Mouse (Mus musculus) erythroblast, adult 5-6 weeks (primary cell): ENCODE measurements around the gene Tle3. TPM values are rescaled to one million over a fixed set of nuclear protein-coding genes. Genes with fewer than 3 reads are reported as not detected.

Source experiments
- ATAC-seq: replicated peaks from 2 replicates; pipeline ENCODE4 v1.8.0; 2016; ENCODE audit warnings: moderate number of reproducible peaks, mild to moderate bottlenecking, moderate TSS enrichment, inconsistent platforms; ENCODE audit not compliant: poor library complexity, low FRiP score, severe bottlenecking
- total RNA-seq, 2 experiments: library from RNA; stranded (forward) in 1 of 2; stranded (reverse) in 1 of 2; fragments of 150-400 nt in 1 of 2; fragments of 200-764, 138-1000 nt in 1 of 2; gene quantifications; 2 replicates each; pipeline versions ENCODE4 v1.2.3 to v1.2.4; 2015 to 2017; ENCODE audit warnings: low replicate concordance in 2 of 2

The Tle3 gene
- total RNA-seq, 2 experiments from 2014 or later, result 10.8 to 11.6 TPM

- ATAC-seq, result no peak
These were observed 83.7 kb downstream of the Tle3 start for GRCm38 (mm10) chr9:61455861-61456261.

- no peak for ATAC-seq
These were observed 84.4 kb downstream of the Tle3 start for GRCm38 (mm10) chr9:61456441-61457161.

GRCm38 (mm10) chr9:61457162-61457523 is 85.0 kb downstream of the Tle3 start:
- no peak for ATAC-seq

GRCm38 (mm10) chr9:61461859-61462258 is 89.7 kb downstream of the Tle3 start:
- no peak for ATAC-seq

GRCm38 (mm10) chr9:61467436-61467835 is 95.3 kb downstream of the Tle3 start:
- no peak for ATAC-seq
